Mouse (Mus musculus): ENCODE data around the gene Vmn1r200.
"Not testable (repeated sequence)": the region's sequence is repeated elsewhere in the genome, so short reads cannot be mapped to it uniquely, and the experiment has no call there.

Gene Vmn1r200

GRCm38 (mm10) chr13:22390073-22390472 lies at the start of gene Vmn1r200:
Gene Vmn1r200 (plus strand): TSS chr13:22390373.
- no peak for DNase-seq (ENCODE audit: low read depth, low spot score)

GRCm38 (mm10) chr13:22350064-22350463 lies 40.1 kb upstream of the Vmn1r200 start, which contains the start of gene Vmn1r198:
Gene Vmn1r198 (plus strand): TSS chr13:22350364.
- DNase-seq (ENCODE audit: low read depth, low spot score): no peak

- no peak for DNase-seq (ENCODE audit: low read depth, low spot score)
Observed at GRCm38 (mm10) chr13:22350813-22351212, 39.4 kb upstream of the Vmn1r200 start.

GRCm38 (mm10) chr13:22379518-22379917 lies 10.7 kb upstream of the Vmn1r200 start, which contains the start of gene Vmn1r199:
Gene Vmn1r199 (plus strand): TSS chr13:22379818.
- DNase-seq (ENCODE audit: low read depth, low spot score): no peak

GRCm38 (mm10) chr13:22381128-22381527 lies 9.0 kb upstream of the Vmn1r200 start:
- not testable (repeated sequence) for DNase-seq (ENCODE audit: low read depth, low spot score)

- no peak for DNase-seq (ENCODE audit: low read depth, low spot score)
Observed at GRCm38 (mm10) chr13:22383401-22383800, 6.8 kb upstream of the Vmn1r200 start.

GRCm38 (mm10) chr13:22387050-22387449 lies 3.1 kb upstream of the Vmn1r200 start:
- DNase-seq (ENCODE audit: low read depth, low spot score): no peak

- DNase-seq (ENCODE audit: low read depth, low spot score): no peak
Observed at GRCm38 (mm10) chr13:22402978-22403377, 12.8 kb downstream of the Vmn1r200 start.

Data from c-Kit-negative CD71-positive TER-119-positive erythroid progenitor cells, embryonic 14.5 days (primary cell).